Mouse (Mus musculus) embryo, embryonic 10 days (tissue): ENCODE results near the gene Psen2.

ENCODE experiments used
- DNase-seq: peaks from one replicate; pipeline ENCODE4 v3.0.0-alpha.2; 2015; ENCODE audit warnings: low spot score

Psen2 gene

DNA sequence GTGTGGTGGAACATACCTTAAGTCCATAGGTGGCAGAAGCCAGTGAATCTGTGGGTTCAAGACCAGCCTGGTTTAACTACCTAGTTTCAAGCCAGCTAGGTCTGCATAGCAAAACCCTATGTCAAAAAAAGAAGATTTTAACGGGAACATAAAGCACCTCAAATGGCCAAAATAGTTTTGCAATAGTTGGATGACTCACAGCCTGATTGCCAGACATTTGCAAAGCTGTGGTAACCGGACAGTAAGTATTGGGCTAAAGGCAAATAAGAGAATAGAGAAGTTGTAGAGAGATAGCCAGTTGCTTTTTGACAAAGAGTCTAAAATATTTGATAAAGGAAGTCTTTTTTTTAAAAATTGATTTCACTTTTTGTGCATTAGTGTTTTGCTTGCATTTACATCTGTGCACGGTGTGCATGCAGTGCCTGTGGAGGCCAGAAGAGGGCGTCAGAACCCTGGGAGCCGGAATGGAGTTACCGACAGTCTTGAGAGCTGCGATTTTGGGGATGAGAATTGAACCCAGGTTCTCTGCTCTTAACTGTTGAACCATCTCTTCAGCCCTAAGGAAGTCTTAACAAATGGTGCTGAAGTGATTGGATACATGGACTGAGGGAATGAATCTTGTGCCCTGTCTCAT is at the start of gene Psen2:
Gene Psen2, minus strand, starts transcription at position 75 of the 634 bp plus-strand sequence.
- DNase-seq = peak; percentile 43

DNA sequence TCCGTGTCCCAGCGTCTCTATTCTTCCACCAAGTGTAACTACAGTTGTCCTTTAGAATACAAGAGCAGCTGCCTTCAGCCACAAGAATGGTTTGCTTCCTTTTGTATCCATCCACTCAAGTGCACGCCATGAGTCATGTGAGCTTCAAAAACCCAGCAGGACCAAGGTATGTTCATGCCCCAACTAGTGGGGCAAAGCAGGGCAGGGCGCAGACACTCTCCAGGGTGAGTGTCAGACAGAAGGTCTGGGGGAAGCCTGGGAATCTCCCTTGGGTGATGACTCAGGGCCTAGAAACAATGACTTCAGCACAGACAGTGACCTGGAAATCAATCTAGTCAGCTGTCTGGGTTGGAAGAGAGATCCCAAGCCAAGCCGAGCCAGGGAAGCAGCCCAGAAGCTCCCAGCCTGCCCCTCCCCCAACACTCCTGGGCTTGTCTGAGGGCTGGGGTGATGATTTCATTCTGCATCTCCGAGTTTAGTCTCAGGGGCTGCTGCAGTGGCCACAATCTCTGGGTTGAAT is 49.6 kb upstream of the Psen2 start:
- DNase-seq = peak; percentile 60

DNA sequence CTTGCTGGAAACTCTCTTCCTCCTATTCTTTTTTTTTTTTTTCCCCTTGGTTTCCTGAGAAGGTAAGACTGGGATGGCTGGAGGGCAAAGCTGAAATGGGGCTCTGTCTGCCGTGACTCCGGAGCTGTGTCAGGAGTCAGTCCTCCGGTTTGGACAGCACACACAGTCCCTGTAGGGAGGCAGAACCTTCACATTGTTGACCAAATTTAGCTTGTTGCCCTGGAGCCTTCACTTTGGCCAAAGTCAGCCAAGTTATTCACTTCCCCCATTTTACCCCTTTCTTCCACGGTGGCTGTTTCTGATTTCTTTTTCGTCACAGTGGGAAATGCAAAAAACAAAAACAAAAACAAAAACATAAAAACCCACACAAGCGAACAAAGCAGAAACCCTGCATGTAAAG is 49.0 kb upstream of the Psen2 start:
- DNase-seq = no peak

DNA sequence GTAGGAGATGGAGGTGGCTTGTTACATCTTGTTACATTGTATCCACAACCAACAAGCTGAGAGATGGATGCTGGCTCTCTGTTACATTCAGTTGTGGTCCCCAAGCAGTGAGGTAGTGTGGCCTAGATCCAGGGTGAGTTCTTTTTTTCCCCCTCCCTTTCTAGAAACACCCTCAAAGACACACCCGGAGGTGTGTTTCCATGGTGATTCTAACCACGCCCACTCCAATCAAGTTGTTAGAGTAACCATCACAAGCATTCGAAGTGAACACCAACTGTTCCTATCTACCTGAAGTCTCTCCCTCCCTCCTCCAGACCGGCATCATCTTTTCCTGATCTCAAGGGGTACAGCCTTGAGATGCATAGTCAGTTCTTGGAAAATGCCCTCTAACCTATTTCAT is 45.7 kb upstream of the Psen2 start:
- no peak for DNase-seq

DNA sequence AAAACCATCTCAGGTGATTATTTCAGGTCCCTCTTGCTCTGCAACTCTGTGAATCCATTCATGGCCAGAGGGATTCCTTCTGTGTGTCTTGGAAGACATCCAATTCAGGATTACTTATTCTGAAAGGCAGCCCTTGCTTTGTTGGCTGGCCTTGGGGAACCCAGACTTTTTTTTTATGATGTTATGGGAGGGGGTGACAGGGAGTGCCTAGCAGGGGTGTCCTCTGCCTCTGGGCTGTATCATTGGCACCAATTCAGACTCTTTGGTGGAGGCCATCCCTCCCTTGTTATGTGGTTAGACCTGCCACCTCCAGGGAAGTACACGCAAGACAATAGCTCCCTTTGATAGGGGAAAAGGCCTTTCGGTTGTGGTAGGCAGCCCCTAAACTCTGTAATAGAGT is 44.4 kb upstream of the Psen2 start:
- DNase-seq = no peak

DNA sequence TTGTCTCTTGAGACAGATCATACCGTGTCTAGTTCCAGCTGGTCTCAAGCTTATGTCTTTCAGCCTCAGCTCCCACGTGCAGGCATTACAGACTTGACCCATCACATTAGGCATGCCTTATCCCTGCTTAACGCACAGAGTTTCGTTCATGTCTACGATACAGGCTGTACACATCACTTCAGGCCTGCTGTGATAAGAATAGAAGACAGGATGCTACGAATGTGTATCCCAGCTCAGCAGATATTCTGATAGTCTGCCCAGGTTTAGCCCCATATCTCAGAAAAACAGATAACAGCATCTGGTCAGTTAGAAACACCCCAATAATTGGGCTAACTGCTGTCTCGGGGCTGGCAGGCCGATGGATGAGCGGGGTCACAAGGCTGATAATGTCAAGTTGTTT is 43.7 kb upstream of the Psen2 start:
- DNase-seq = no peak

DNA sequence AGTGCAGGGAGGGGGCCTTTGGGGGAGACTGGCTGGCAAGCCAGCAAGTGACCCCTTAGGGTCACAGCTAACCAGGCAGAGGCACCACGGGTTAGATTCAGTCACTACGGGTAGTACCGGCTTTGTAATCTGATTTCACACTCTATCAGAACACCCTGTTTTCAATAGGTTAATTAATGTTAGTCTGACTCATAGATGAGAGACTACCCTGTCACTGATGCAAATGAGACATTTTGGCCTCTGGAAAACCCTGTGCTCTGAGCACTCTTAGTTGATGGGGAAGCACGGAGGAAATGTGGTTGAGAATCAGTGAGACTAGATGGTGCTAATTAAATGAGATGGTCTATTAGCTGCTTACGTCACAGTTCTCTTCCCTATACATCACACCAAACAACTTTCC is 40.4 kb upstream of the Psen2 start:
- DNase-seq = no peak

DNA sequence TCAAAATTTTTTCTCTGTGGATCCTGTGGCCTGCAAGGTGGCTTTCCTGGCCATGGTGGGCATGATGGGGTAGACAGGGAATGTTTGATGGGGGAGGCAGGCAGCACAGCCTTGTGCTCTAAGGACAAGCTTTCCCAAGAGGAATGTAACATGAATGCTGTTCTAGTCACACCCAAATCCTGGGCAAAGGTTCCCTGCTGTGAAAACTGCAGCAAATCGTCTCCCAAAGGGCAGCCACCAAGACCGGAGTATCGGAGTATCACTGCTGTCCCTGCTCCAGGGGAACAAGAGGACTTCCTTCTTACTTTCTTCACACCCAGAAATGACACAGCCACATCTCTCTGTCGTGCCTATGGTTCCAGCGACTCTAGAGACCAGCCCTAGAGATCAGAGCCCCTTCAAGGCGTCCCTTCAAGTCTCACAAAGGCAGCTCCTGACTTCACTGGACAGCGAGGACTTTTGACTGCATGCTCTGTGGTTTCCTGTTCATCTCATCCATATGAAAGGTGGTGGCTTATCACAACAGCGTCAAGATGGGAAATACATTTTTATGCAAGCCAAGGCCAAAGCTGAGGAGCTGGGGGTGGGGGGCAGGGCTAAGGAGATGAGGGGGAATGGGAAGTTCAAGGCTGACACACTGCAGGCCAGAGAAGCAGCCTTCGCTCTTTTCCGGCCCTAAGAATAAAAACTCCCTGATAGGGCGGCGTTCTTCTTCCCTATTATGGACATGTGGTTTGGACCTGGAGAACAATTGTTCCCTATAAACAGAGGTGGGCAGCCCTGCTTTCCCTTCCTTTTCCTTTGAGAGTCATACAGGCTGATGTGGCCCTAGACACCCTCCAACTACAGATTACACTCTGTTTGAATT is 39.2 kb upstream of the Psen2 start:
- no peak for DNase-seq

DNA sequence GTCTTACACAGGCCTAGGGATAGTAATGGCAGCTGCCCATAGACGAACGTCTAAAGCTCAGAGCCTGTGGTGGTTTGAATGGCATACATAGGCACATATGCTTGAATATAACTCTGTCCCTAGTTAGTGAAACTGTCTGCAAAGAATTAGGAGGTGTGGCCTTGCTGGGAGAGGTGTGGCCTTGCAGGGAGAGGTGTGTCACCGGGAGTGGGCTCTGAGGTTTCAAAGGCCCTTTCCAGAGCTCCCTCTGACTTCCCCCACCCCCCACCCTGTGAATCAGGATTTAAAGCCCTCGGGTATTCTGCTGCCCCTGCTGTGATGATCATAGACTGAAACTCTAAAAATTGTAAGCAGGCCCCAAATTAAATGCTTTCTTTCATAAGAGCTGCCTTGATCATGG is 37.8 kb upstream of the Psen2 start:
- DNase-seq = no peak

DNA sequence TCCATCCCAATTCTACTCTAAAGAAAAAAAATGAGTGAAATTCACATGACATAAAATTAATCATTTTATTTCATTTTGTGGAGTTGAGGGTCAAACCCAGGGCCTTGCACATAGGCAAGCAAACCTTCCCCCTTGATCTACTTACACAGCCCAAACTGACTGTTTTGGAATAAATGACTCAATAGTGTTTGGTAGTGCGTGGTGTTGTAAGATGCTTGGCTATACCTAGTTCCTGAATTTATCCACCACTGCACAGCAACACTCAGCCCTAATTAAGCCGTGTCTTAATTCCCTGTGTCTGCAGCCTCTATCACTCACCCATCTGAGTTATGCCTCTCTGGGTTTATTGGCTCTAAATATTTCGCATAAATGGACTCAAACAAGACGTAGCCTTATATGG is 37.1 kb upstream of the Psen2 start:
- no peak for DNase-seq

DNA sequence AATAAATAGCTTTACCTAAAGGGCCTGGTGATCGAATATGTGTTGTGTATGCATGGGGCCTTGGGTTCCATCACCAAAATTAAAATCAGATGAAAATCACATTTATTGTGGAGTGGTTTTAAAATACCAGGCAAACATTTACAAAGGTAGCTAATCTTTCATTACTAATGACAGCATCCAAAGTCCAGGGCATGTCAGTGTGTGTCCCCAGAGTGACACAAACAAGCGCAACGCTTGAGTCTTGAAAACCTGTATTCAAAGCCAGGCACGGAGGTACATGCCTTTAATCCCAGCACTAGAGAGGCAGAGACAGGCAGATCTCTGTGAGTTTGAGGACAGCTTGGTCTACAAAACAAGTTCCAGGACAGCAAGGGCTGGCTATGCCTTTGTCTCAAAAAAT is 36.5 kb upstream of the Psen2 start:
- DNase-seq = no peak

DNA sequence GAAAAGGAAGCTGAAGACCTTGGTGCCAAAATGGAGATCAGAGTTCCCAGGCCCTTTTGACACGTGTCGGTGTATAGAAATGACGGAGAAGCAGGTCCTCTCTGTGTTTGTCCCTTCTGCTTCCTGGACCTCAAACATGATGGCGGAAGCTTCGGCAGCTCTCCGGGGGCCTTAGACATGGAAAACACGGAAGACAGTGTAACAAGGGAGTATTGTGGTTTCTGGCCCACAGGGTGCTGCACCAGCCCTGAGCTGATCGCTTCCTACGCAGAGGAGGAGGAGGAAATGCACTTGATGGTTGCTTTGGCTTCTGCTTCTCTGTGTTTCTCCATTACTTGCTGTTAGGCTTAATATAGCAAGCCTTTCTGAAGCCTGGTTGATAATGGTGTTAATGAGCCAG is 32.9 kb upstream of the Psen2 start:
- DNase-seq = no peak

DNA sequence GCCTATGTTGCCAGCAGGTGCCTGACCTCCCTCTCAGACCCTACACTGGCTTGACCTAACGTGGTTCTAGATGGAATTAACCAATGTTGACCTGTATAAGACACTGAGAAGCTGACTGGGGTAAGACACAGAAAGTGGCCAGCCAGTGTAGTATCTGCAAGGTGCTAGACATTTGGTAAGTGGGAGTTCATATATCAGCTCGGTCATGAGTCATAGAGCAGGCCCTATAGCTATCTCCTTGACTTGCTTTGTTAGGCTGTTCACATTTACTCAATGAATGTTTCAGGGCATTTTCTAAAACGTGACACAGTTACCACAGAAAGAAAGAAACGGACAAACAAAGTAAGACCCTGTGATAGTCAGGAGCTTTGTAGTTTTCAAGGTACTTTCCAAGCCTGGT is 27.1 kb upstream of the Psen2 start:
- DNase-seq = no peak

DNA sequence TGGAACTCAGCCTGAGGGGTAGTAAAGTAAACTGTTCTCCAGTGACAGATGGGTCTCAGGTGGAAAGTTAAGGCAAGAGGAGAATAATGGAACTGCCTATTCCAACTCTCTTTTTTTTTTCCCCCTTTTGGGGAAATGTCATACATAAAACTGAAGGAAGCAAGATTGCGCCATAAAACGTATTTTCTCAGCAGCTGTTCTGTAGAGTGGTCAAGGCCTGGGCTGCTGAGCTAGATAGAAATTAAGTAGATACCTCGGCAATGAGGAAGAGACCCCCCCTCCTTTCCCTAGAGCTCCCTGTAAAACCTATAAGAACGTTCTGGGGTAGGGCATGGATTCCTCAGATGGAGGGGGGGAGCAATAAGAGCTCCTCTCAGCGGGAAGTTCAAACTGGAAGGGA is 26.6 kb upstream of the Psen2 start:
- DNase-seq = no peak

DNA sequence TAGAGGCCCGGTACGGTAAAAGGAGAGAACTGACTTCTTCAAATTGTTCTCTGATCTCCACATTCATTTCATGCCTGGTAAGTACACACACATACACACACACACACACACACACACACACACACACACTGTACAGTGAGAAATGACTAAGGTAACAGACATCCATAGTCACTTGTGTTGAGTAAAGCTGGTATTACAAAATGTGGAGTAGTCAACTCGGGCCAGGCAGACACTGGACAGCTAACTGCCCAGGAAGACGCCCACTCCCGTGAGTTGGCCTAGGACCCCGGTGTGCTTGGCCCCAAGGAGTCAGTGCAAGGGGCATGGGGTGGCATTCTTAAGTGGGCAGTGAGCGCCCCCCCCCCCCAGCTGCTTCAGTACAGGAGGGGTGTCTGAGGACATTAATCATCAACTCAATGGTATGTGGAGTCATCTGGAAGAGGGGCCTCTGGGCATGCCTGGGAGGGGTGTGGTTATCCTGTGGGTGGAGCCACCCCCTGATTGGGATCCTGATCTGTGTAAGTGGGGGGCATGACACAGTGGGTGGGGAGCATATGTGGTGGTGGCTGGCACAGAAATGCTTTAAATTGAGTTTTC is 25.7 kb upstream of the Psen2 start:
- no peak for DNase-seq

DNA sequence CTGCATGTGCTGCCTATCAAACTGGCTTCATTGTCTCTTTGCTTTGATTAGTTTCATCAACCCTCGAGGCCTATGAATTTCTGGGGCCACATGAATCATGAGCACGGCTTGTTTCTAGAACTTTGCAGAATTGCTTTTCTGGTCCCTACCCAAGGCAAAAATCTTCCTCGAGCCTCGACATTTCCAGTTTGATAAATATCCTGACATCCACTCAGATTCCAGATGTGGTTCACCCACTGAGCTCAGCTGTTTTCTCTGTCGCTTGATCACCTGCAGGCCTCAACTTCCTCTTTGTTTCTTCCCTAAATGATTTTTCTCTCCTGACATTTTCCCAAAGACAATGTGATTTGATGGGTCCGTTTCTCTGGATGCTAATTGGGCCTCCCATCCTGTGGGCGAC is 25.0 kb upstream of the Psen2 start:
- DNase-seq = no peak

DNA sequence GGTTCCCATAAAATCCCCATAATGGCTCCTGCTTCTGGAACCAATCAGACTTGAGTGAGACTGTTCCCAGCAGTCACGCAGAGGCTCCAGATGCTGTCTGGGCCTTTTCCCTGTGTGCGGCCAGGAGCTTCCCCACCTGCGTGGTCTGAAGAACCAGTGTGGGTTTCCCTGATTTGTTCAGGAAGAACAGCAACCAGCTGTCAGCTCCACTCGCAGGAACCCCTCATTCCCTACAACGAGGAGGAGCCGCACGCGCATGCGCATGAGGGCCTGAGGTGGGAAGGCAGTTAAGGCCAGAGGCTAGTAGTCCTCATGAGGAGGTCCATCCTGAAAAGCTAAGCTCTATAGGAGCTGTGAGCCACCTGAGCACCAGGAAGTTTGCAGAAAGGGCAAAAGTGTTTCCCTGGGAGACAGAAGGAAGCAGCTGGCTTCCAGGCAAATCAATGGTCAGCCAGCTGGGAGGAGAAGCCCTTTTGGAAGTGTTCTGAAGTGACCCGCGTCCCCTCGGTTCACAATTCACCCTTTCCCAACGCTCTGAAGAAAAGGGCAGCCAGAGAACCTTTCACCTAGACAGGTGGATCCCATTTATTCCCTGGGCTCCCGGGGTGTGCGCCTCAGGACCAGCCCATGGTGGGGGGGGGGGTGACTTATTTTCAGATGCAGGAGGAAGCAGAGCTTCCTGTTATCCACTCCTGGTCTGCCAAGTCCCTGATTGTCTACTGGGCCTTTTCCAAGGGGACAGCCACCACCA is 23.0 kb upstream of the Psen2 start:
- DNase-seq = no peak

DNA sequence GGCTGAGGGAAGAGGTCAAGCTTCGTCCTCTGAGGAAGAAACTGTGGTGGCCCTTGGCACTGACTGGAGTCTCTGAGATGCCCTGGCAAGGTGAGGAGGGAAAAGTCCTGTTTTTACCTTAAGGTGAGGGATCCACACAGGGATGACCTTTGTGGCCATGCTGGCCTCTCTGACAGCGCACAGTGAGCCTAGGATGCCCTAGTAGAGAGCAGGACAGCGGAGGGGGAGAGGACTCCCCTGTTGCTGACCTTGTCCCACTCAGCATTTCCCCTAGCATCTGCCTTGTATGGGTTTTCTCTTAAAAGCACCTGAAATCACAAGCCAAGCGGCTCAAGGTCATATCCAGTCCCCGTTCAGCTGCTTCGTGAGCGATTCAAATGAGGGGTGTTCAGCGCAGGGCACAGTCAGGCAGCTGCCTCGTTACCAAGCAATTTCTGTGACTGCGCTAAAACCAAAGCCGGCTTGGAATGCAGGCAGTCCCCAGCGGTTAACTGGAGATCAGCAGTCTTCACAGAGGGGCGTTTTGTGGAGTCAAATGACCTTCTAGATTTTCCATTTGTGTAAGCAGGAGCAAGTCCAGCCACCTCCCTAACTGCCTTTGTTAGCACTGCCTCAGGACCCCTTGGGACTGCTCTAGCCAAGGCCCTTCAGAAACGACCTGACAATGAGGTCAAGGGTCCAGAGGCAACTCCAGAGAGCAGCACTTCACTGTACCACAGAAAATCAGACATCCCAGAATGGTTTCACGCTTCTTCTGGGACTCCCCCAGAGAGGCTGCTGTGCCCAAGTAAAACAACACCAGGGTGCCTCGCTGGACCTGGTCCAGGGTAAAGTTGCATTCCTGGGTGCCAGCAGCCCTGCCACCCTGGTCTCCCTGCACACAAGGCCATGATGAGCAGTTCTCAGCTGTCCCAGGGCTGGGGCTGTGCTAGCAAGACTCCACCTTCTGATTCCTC is 20.9 kb upstream of the Psen2 start:
- peak; percentile 83 for DNase-seq

DNA sequence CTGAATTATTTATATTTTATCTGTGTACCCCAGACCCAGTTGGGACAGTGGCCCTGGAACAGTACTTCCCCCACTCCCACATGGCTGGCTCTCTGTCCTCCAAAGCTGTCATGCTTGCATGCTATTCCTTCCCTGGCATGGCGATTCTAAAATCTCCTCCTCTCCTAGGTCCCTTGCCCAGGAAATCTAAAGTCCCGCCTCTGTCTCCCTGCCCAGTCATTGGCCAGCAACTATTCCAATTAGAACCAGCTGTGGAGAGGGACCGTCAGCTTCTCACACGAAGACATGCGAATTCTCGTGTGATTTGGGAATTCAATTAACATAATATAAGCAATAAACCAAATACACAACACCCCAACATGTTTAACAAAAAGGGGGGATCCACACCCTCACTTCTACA is 19.3 kb upstream of the Psen2 start:
- peak; percentile 68 for DNase-seq

DNA sequence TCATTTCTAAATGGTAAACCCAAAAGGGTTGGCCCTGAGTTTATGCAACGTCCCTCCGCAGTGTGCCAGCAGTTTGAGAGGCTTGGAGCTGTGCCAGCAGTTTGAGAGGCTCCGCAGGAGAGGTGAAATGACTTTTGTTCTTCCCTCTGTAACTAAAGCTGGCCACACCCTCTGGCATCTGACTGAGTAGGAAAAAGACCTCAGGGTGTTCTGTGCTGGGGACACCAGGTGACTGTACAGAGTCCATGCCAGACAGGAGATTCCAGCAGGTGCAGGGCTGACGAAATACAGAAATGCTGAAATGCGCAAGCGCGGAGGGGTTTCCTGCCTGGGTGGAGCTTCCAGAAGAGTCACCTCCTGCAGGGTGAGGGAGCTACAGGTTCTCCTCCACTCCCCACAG is 16.4 kb upstream of the Psen2 start:
- no peak for DNase-seq

DNA sequence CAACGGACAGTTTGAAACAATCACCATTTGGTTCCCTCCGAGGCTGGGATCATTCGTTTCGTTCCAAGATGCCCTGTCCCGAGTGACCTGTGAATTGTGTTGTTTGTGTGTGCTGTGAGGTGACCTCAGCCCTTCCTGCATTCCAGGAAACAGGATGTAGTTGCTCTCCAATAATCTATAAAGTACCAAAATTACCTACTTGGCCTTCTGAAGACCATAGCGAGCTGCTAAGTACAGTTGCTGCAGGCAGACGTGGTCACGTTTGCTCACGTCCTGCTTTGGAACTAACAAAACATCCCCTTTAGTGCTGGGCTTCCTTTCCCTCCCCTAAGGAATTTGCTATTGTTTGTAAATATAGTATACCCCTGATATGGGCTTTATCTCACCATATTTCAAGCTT is 14.3 kb upstream of the Psen2 start:
- DNase-seq = no peak
